8 mouse cellular contexts compared by ENCODE assay signal in the genomic region with DNA sequence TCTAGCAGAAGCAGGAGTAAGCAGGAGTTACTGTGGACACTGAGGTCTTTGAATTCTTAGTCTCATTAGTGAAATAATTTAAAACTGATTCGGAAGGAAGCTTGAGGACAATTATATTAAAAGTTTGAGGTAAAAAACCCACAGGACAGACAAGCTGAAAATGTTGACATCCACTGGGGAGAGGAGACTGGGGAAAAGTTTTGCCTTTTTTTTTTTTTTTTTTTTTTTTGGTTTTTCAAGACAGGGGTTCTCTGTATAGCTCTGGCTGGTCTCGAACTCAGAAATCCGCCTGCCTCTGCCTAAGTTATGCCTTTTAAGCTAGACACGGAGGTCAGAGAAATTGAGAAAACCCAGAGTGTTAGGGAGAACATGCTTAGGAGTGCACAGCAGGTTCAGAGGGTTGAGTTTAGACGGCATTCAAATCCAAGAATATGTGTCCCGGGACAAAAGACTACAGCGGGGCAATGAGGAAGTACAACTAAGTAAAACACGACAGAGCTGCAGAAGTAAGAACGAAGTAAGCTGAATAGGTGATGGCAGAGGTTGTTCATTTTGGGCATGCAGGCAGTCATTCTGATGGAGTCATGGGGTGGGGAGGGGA. TPM values are rescaled to one million over a fixed set of nuclear protein-coding genes. Genes with fewer than 3 reads are reported as not detected.
DNase-seq lines count a peak whose midpoint lies in the region; ATAC-seq and TF ChIP-seq lines count a peak whose summit lies in the region.

No protein-coding gene starts in this region.

- ATAC-seq in embryonic facial prominence, embryonic 12.5 days (ENCODE audit: insufficient number of reproducible peaks, insufficient read depth, low FRiP score, low TSS enrichment) = no peak
- no peak for ATAC-seq in limb, embryonic 11.5 days (ENCODE audit: insufficient number of reproducible peaks, low FRiP score, low TSS enrichment, low read depth)
- no peak for ATAC-seq in neural tube, embryonic 14.5 days (ENCODE audit: low read depth)
- ATAC-seq in erythroid progenitor cell, adult 5-6 weeks (replicated peaks; ENCODE audit: low FRiP score, poor library complexity, severe bottlenecking) = no peak

- no peaks in the 10 kb centered on the region for H3K27me3 ChIP-seq in embryonic facial prominence, embryonic 12.5 days
- H3K27me3 ChIP-seq in limb, embryonic 11.5 days (ENCODE audit: control insufficient read depth, insufficient read depth, low read length) = no peaks in the 10 kb centered on the region
- no peaks in the 10 kb centered on the region for H3K27me3 ChIP-seq in neural tube, embryonic 14.5 days (ENCODE audit: control insufficient read depth, insufficient read depth, low read length)

- no peak for DNase-seq in lung, adult 2 months
- no peak for DNase-seq in lung, postnatal 36 days
- no peak for DNase-seq in limb, embryonic 11.5 days (ENCODE audit: low spot score)
- no peak for DNase-seq in retina, postnatal 1 day
- DNase-seq in frontal cortex, adult 2 months (ENCODE audit: extremely low spot score in 1 of 2, low spot score in 1 of 2) = no peak

- peak overlapping the region; percentile 88 for H3K4me2 ChIP-seq in embryonic facial prominence, embryonic 12.5 days (replicated peaks)
- H3K4me2 ChIP-seq in limb, embryonic 11.5 days (ENCODE audit: low read depth, severe bottlenecking) = peak overlapping the region; percentile 85
- H3K4me2 ChIP-seq in neural tube, embryonic 14.5 days (ENCODE audit: low read depth, low read length) = peak overlapping the region; percentile 75

- peak overlapping the region; percentile 89 for H3K4me3 ChIP-seq in lung, adult 2 months (replicated peaks; ENCODE audit: extremely low read depth, low read depth, low read length)
- peak overlapping the region; percentile 58 for H3K4me3 ChIP-seq in embryonic facial prominence, embryonic 12.5 days
- H3K4me3 ChIP-seq in limb, embryonic 11.5 days (ENCODE audit: low read depth, low read length) = peak overlapping the region; percentile 61
- H3K4me3 ChIP-seq in neural tube, embryonic 14.5 days (ENCODE audit: low read depth, low read length) = peak overlapping the region; percentile 44

- TF ChIP-seq POLR2A in lung, adult 2 months (IDR thresholded peaks at IDR 0.05; ENCODE audit: borderline replicate concordance, extremely low read depth, low read depth, low read length) = no peak

- no peaks in the 10 kb centered on the region for H3K36me3 ChIP-seq in embryonic facial prominence, embryonic 12.5 days
- H3K36me3 ChIP-seq in limb, embryonic 11.5 days (ENCODE audit: control insufficient read depth, insufficient read depth, low read length) = peaks cover 2% of the 10 kb centered on the region; the same call in 1 of the 2 replicates
- no peaks in the 10 kb centered on the region for H3K36me3 ChIP-seq in neural tube, embryonic 14.5 days (ENCODE audit: control insufficient read depth, insufficient read depth, low read length)

- WGBS in lung, adult 2 months = 77% methylated on average over 9 of the region's 9 CpGs
- WGBS in embryonic facial prominence, embryonic 12.5 days = 91% methylated on average over 9 of the region's 9 CpGs
- 91% methylated on average over 9 of the region's 9 CpGs for WGBS in limb, embryonic 11.5 days
- 84% methylated on average over 9 of the region's 9 CpGs for WGBS in neural tube, embryonic 14.5 days

- H3K9me3 ChIP-seq in embryonic facial prominence, embryonic 12.5 days = no peaks in the 10 kb centered on the region
- no peaks in the 10 kb centered on the region for H3K9me3 ChIP-seq in limb, embryonic 11.5 days (ENCODE audit: control insufficient read depth, low read length)
- no peaks in the 10 kb centered on the region for H3K9me3 ChIP-seq in neural tube, embryonic 14.5 days (ENCODE audit: control insufficient read depth, low read length)

- no peak for TF ChIP-seq CTCF in lung, adult 2 months (IDR thresholded peaks at IDR 0.05; ENCODE audit: insufficient read depth, low read length)

- H3K9ac ChIP-seq in embryonic facial prominence, embryonic 12.5 days = peak overlapping the region; percentile 44; the same call in 1 of the 2 replicates
- peak overlapping the region; percentile 56 for H3K9ac ChIP-seq in limb, embryonic 11.5 days (ENCODE audit: low read length)
- H3K9ac ChIP-seq in neural tube, embryonic 14.5 days (replicated peaks; ENCODE audit: low read depth, low read length) = no peak overlapping the region; the same call in 1 of the 2 replicates

- H3K27ac ChIP-seq in embryonic facial prominence, embryonic 12.5 days = peak overlapping the region; percentile 91; the same call in 1 of the 2 replicates
- no peak overlapping the region for H3K27ac ChIP-seq in limb, embryonic 11.5 days (replicated peaks; ENCODE audit: low read depth, low read length)
- peak overlapping the region; percentile 88; the same call in 1 of the 2 replicates for H3K27ac ChIP-seq in neural tube, embryonic 14.5 days (ENCODE audit: low read depth, low read length)

- H3K4me1 ChIP-seq in lung, adult 2 months (ENCODE audit: control insufficient read depth, insufficient read depth, low read length) = peaks cover 8% of the 10 kb centered on the region
- H3K4me1 ChIP-seq in embryonic facial prominence, embryonic 12.5 days = peaks cover 15% of the 10 kb centered on the region
- peaks cover 7% of the 10 kb centered on the region for H3K4me1 ChIP-seq in limb, embryonic 11.5 days (ENCODE audit: control insufficient read depth, insufficient read depth, low read length)
- peaks cover 7% of the 10 kb centered on the region; the same call in 1 of the 2 replicates for H3K4me1 ChIP-seq in neural tube, embryonic 14.5 days (ENCODE audit: control insufficient read depth, insufficient read depth, low read length)

RNA-seq across cellular contexts. Expression of gene 3110009E18Rik, which starts 1.0 kb away (rescaled TPM):
- 1.5 and 1.7 TPM in 2 replicates for polyA plus RNA-seq in lung, adult 2 months (2012; rRNA removed)
- polyA plus RNA-seq in embryonic facial prominence, embryonic 12.5 days (2016; fragmentation: Nextera tagmentation; extraction: Ambion mirVana) = 22.9 and 25.8 TPM in 2 replicates
- polyA plus RNA-seq in limb, embryonic 11.5 days (2014; fragmentation: Nextera tagmentation; extraction: Ambion mirVana) = 17.9 TPM in 2 replicates
- polyA plus RNA-seq in neural tube, embryonic 14.5 days (2014; fragmentation: Nextera tagmentation; extraction: Ambion mirVana) = 17.3 and 18.9 TPM in 2 replicates
- total RNA-seq in erythroid progenitor cell, adult 5-6 weeks (2015; ENCODE audit: low replicate concordance) = 17.3 TPM in 1 of 2 replicates, not detected in the other
- total RNA-seq in erythroid progenitor cell, adult 5-6 weeks (2017; ENCODE audit: low replicate concordance) = not detected in 2 replicates
- 4.1 and 4.6 TPM in 2 replicates for polyA plus RNA-seq in frontal cortex, adult 2 months (2012; rRNA removed)

RNA-seq across cellular contexts. Expression of gene Dbi, which starts 1.2 kb away (rescaled TPM):
- polyA plus RNA-seq in lung, adult 2 months (2012; rRNA removed) = 193 and 281 TPM in 2 replicates
- 573 and 602 TPM in 2 replicates for polyA plus RNA-seq in embryonic facial prominence, embryonic 12.5 days (2016; fragmentation: Nextera tagmentation; extraction: Ambion mirVana)
- 681 and 682 TPM in 2 replicates for polyA plus RNA-seq in limb, embryonic 11.5 days (2014; fragmentation: Nextera tagmentation; extraction: Ambion mirVana)
- 1,841 and 1,897 TPM in 2 replicates for polyA plus RNA-seq in neural tube, embryonic 14.5 days (2014; fragmentation: Nextera tagmentation; extraction: Ambion mirVana)
- 40.7 and 50.5 TPM in 2 replicates for total RNA-seq in erythroid progenitor cell, adult 5-6 weeks (2015; ENCODE audit: low replicate concordance)
- 28.7 and 46.7 TPM in 2 replicates for total RNA-seq in erythroid progenitor cell, adult 5-6 weeks (2017; ENCODE audit: low replicate concordance)
- 768 and 847 TPM in 2 replicates for polyA plus RNA-seq in frontal cortex, adult 2 months (2012; rRNA removed)

RNA-seq across cellular contexts. Expression of gene Tmem37, which starts 48.2 kb away (rescaled TPM):
- 78.9 and 80.0 TPM in 2 replicates for polyA plus RNA-seq in lung, adult 2 months (2012; rRNA removed)
- 6.9 and 8.7 TPM in 2 replicates for polyA plus RNA-seq in embryonic facial prominence, embryonic 12.5 days (2016; fragmentation: Nextera tagmentation; extraction: Ambion mirVana)
- 2.5 and 3.0 TPM in 2 replicates for polyA plus RNA-seq in limb, embryonic 11.5 days (2014; fragmentation: Nextera tagmentation; extraction: Ambion mirVana)
- 2.6 and 9.0 TPM in 2 replicates for polyA plus RNA-seq in neural tube, embryonic 14.5 days (2014; fragmentation: Nextera tagmentation; extraction: Ambion mirVana)
- total RNA-seq in erythroid progenitor cell, adult 5-6 weeks (2015; ENCODE audit: low replicate concordance) = 3.2 TPM in 1 of 2 replicates, not detected in the other
- not detected in 2 replicates for total RNA-seq in erythroid progenitor cell, adult 5-6 weeks (2017; ENCODE audit: low replicate concordance)
- 3.9 and 5.1 TPM in 2 replicates for polyA plus RNA-seq in frontal cortex, adult 2 months (2012; rRNA removed)
